Mouse (Mus musculus) inflammation-experienced regulatory T-cells, adult 16 weeks (primary cell): ENCODE results near the gene Vmn2r41. TPM values are rescaled to one million over a fixed set of nuclear protein-coding genes. Genes with fewer than 3 reads are reported as not detected.

ENCODE experiments used
- polyA plus RNA-seq: library from polyadenylated mRNA; unstranded; fragments of 100-300 nt; shearing (Covaris generic); gene quantifications from one replicate; pipeline ENCODE4 v1.2.1, GENCODE M21; 2017

Vmn2r41 gene
- not detected for polyA plus RNA-seq

DNA sequence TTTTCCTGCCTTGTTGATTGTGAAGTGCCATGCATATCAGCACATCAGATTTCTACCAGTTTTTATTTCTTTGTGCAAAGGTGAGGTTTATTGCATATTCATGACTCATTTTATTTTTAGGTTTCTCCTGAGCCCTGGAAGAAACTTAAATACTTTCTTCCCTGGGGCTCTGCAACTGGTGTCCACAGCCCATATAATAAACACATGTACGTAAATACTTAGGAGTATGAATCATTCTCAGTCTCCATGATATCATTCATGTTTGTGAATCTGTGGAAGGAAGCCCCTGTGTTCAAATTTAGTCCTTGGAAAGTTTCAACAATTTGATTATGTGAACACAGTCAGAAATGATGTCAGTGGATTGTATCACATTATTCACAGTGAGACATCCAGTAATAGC is at the start of gene Vmn2r41:
Gene Vmn2r41 (minus strand): TSS at position 101 of the 400 bp plus-strand sequence.

GRCm38 (mm10) chr7:8200220-8200619 is 38.8 kb upstream of the Vmn2r41 start, which contains the start of gene Vmn2r42:
Gene Vmn2r42, minus strand, starts transcription at chr7:8200320.

Other genes with a start within 250 kb of the Vmn2r41 start
- gene Vmn2r42, start 38.7 kb upstream of the Vmn2r41 start, polyA plus RNA-seq, result not detected
- gene Vmn2r43, start 98.9 kb upstream of the Vmn2r41 start, polyA plus RNA-seq, result not detected
- not detected for gene Vmn2r44, start 221.7 kb upstream of the Vmn2r41 start, polyA plus RNA-seq